Mouse (Mus musculus) CH12.LX (cell line): Measurements from ENCODE around the gene Pimreg. TPM values are rescaled to one million over a fixed set of nuclear protein-coding genes. Genes with fewer than 3 reads are reported as not detected.

Experiments
- DNase-seq: peaks from one replicate; pipeline ENCODE4 v3.0.0-alpha.2; 2013; ENCODE audit errors: extremely low read depth
- H3K27ac ChIP-seq: 2 replicates; pipeline ENCODE4 v1.5.1; 2012; ENCODE audit warnings: low read depth, mild to moderate bottlenecking, control low read depth, moderate library complexity; ENCODE audit not compliant: insufficient read depth
- H3K27me3 ChIP-seq: replicated peaks from 2 replicates; pipeline ENCODE3; 2012; ENCODE audit warnings: inconsistent platforms
- H3K36me3 ChIP-seq, 2 experiments: replicated peaks in 1 of 2; 2 replicates each; pipeline versions ENCODE3 to v1.6.1; 2012; ENCODE audit warnings: inconsistent platforms in 1 of 2, low read length in 1 of 2, mild to moderate bottlenecking in 1 of 2, mixed read lengths in 1 of 2, moderate library complexity in 1 of 2; ENCODE audit not compliant: control insufficient read depth in 1 of 2, insufficient read depth in 1 of 2
- H3K4me1 ChIP-seq, 2 experiments: 2 replicates each; pipeline ENCODE4 v1.6.1; 2012; ENCODE audit warnings: inconsistent platforms in 1 of 2, moderate library complexity in 1 of 2; ENCODE audit not compliant: insufficient read depth in 2 of 2, control insufficient read depth in 1 of 2
- H3K4me2 ChIP-seq: 2 replicates; pipeline ENCODE4 v1.6.1; 2012; ENCODE audit warnings: low read depth, mild to moderate bottlenecking, control low read depth; ENCODE audit not compliant: poor library complexity, insufficient read depth, severe bottlenecking
- H3K4me3 ChIP-seq, 3 experiments: fragments of 150-350 bp in 1 of 3; sonication (generic) in 1 of 3; replicated peaks in 1 of 3; 2 replicates each; pipeline versions ENCODE3 to v1.5.1; 2011 to 2012; ENCODE audit warnings: low read depth in 2 of 3, low read length in 2 of 3, mild to moderate bottlenecking in 2 of 3, moderate library complexity in 2 of 3, control low read depth in 1 of 3, improper control_type of control experiment in 1 of 3, inconsistent platforms in 1 of 3, mixed read lengths in 1 of 3; ENCODE audit not compliant: poor library complexity in 1 of 3
- H3K79me2 ChIP-seq: replicated peaks from 2 replicates; pipeline ENCODE4 v1.6.1; 2012; ENCODE audit warnings: mild to moderate bottlenecking, moderate library complexity; ENCODE audit not compliant: control insufficient read depth, poor library complexity, insufficient read depth, severe bottlenecking; ENCODE audit errors: extremely low read depth
- H3K9ac ChIP-seq: 2 replicates; pipeline ENCODE4 v1.6.1; 2012; ENCODE audit warnings: low read depth, mild to moderate bottlenecking, control low read depth, moderate library complexity; ENCODE audit not compliant: insufficient read depth
- H3K9me3 ChIP-seq: replicated peaks from 2 replicates; pipeline ENCODE3; 2012; ENCODE audit warnings: low read length, inconsistent platforms, mixed read lengths
- BHLHE40 ChIP-seq: IDR thresholded peaks from 2 replicates; pipeline ENCODE4 v1.6.1; 2011; ENCODE audit warnings: mild to moderate bottlenecking, low read depth, low read length, improper control_type of control experiment
- CHD2 ChIP-seq: IDR thresholded peaks from 2 replicates; pipeline ENCODE4 v1.6.1; 2011; ENCODE audit warnings: low read length, improper control_type of control experiment
- ELF1 ChIP-seq: IDR thresholded peaks from 2 replicates; pipeline ENCODE4 v1.6.1; 2014; ENCODE audit warnings: low read depth, mild to moderate bottlenecking, inconsistent platforms, low read length, improper control_type of control experiment
- ETS1 ChIP-seq: conservative IDR thresholded peaks from 2 replicates; pipeline ENCODE4 v1.6.1; 2012; ENCODE audit warnings: low read depth, mild to moderate bottlenecking, inconsistent platforms, low read length, improper control_type of control experiment, moderate library complexity
- GABPA ChIP-seq: IDR thresholded peaks from 2 replicates; pipeline ENCODE4 v1.6.1; 2012; ENCODE audit warnings: low read depth, low read length, improper control_type of control experiment, inconsistent platforms; ENCODE audit not compliant: insufficient replicate concordance
- HCFC1 ChIP-seq: IDR thresholded peaks from 2 replicates; pipeline ENCODE4 v1.6.1; 2012; ENCODE audit warnings: low read depth, mild to moderate bottlenecking, inconsistent platforms, low read length, improper control_type of control experiment
- JUN ChIP-seq: IDR thresholded peaks from 2 replicates; pipeline ENCODE4 v1.6.1; 2011; ENCODE audit warnings: low read depth, mild to moderate bottlenecking, low read length, improper control_type of control experiment, moderate library complexity; ENCODE audit not compliant: insufficient read depth
- KAT2A ChIP-seq: IDR thresholded peaks from 2 replicates; pipeline ENCODE4 v1.6.1; 2012; ENCODE audit warnings: low read length, improper control_type of control experiment, inconsistent platforms; ENCODE audit not compliant: insufficient replicate concordance
- MAZ ChIP-seq: IDR thresholded peaks from 2 replicates; pipeline ENCODE4 v1.6.1; 2012; ENCODE audit warnings: low read depth, mild to moderate bottlenecking, inconsistent platforms, low read length, improper control_type of control experiment, moderate library complexity
- MYC ChIP-seq: IDR thresholded peaks from 2 replicates; pipeline ENCODE4 v1.6.1; 2011; ENCODE audit warnings: low read depth, mild to moderate bottlenecking, improper control_type of control experiment, low read length
- NELFE ChIP-seq: IDR thresholded peaks from 2 replicates; pipeline ENCODE4 v1.6.1; 2011; ENCODE audit warnings: low read depth, low read length, improper control_type of control experiment
- NRF1 ChIP-seq: IDR thresholded peaks from 2 replicates; pipeline ENCODE4 v1.6.1; 2014; ENCODE audit warnings: low read depth, mild to moderate bottlenecking, inconsistent platforms, low read length, improper control_type of control experiment, moderate library complexity
- POLR2A ChIP-seq: IDR thresholded peaks from 2 replicates; pipeline ENCODE4 v1.6.1; 2011; ENCODE audit warnings: low read depth, mild to moderate bottlenecking, improper control_type of control experiment, low read length
- POLR2AphosphoS2 ChIP-seq: IDR thresholded peaks from 2 replicates; pipeline ENCODE4 v1.6.1; 2011; ENCODE audit warnings: low read depth, low read length, improper control_type of control experiment
- RAD21 ChIP-seq: IDR thresholded peaks from 2 replicates; pipeline ENCODE4 v1.6.1; 2011; ENCODE audit warnings: low read depth, mild to moderate bottlenecking, low read length, improper control_type of control experiment, moderate library complexity
- RCOR1 ChIP-seq: conservative IDR thresholded peaks from 2 replicates; pipeline ENCODE4 v1.6.1; 2012; ENCODE audit warnings: low read depth, mild to moderate bottlenecking, inconsistent platforms, low read length, improper control_type of control experiment
- SIN3A ChIP-seq: IDR thresholded peaks from 2 replicates; pipeline ENCODE4 v1.6.1; 2012; ENCODE audit warnings: low read length, improper control_type of control experiment, inconsistent platforms
- TBP ChIP-seq: conservative IDR thresholded peaks from 2 replicates; pipeline ENCODE4 v1.6.1; 2011; ENCODE audit warnings: low read depth, low read length, improper control_type of control experiment
- USF1 ChIP-seq: IDR thresholded peaks from 2 replicates; pipeline ENCODE4 v1.6.1; 2014; ENCODE audit warnings: low read depth, mild to moderate bottlenecking, inconsistent platforms, low read length, improper control_type of control experiment
- USF2 ChIP-seq: conservative IDR thresholded peaks from 2 replicates; pipeline ENCODE4 v1.6.1; 2011; ENCODE audit warnings: low read depth, low read length, improper control_type of control experiment
- ZMIZ1 ChIP-seq: IDR thresholded peaks from 2 replicates; pipeline ENCODE4 v1.6.1; 2012; ENCODE audit warnings: low read depth, mild to moderate bottlenecking, inconsistent platforms, low read length, improper control_type of control experiment
- dilution Hi-C: fragments of 300-500 bp; cut with MboI; formaldehyde crosslinking; loops from 2 replicates; pipeline ENCODE4 v1.14.3; 2020; ENCODE audit warnings: low sequenced_read_pairs; ENCODE audit not compliant: extremely low pct_unique_long_range_greater_than_20kb, extremely low pct_ligation_motif_present
- in situ Hi-C: fragments of 300-500 bp; cut with MboI; formaldehyde crosslinking; loops from 3 replicates; pipeline ENCODE4 v1.14.3; 2019; ENCODE audit warnings: low sequenced_read_pairs, low pct_ligation_motif_present, low pct_unique_long_range_greater_than_20kb, mixed read lengths
- polyA plus RNA-seq: library from polyadenylated mRNA; unstranded; fragments of >175 nt; gene quantifications from 2 replicates; pipeline ENCODE4 v1.2.1, GENCODE M21; 2012; ENCODE audit warnings: low read depth; ENCODE audit not compliant: insufficient read length
- total RNA-seq, 2 experiments: library from RNA; depleted of rRNA; stranded (reverse); fragments of 300-350 nt in 1 of 2; fragments of >200 nt in 1 of 2; gene quantifications; 2 replicates each; pipeline ENCODE4 v1.2.3; 2012 to 2014

The Pimreg gene
- total and polyA plus RNA-seq, 3 experiments = 26.4 to 52.7 (median 27.9) TPM

- Histone ChIP-seq H3K9ac (no peak overlapping the region), H3K4me3 (no peak overlapping the region), H3K9me3 (no peaks in the 10 kb centered on the region), H3K4me2 (no peak overlapping the region), H3K27ac (no peak overlapping the region), H3K4me1 (peaks cover 8 to 23% of the 10 kb centered on the region in 2 experiments), H3K79me2 (no peaks in the 10 kb centered on the region), H3K27me3 (peaks cover 9% of the 10 kb centered on the region), H3K36me3 (no peaks in the 10 kb centered on the region)
- no peak for DNase-seq
- dilution Hi-C loops = no loop called here
- in situ Hi-C loops = loop anchor here (10.0 to 25.0 kb wide), 2 partner anchors 354 to 467 kb away; no protein-coding TSS in a partner anchor
- TF ChIP-seq NELFE (no peak), ELF1 (no peak), MYC (no peak), HCFC1 (no peak), SIN3A (no peak), POLR2A (no peak), TBP (no peak), USF2 (no peak), ZMIZ1 (no peak), USF1 (no peak), MAZ (no peak), ETS1 (no peak), NRF1 (no peak), CHD2 (no peak), GABPA (no peak), RCOR1 (no peak), JUN (no peak), RAD21 (no peak), KAT2A (no peak), POLR2AphosphoS2 (no peak)
Observed at GRCm38 (mm10) chr11:72029143-72029542, 12.7 kb upstream of the Pimreg start.

GRCm38 (mm10) chr11:72031353-72031752 is 10.5 kb upstream of the Pimreg start:
- H3K36me3 ChIP-seq = no peaks in the 10 kb centered on the region
- TF ChIP-seq KAT2A = no peak
- peak; percentile 50; the same call in 1 of the 2 replicates for TF ChIP-seq BHLHE40
- in situ Hi-C loops = loop anchor here (25.0 kb wide), 1 partner anchor 469 kb away; no protein-coding TSS in a partner anchor
- H3K9ac ChIP-seq = no peak overlapping the region
- peaks cover 10 to 19% of the 10 kb centered on the region in 2 experiments for H3K4me1 ChIP-seq
- H3K9me3 ChIP-seq = no peaks in the 10 kb centered on the region
- no peak overlapping the region for H3K27ac ChIP-seq
- no peak overlapping the region for H3K4me3 ChIP-seq
- no peaks in the 10 kb centered on the region for H3K79me2 ChIP-seq
- no peak for DNase-seq
- H3K27me3 ChIP-seq = peaks cover 5% of the 10 kb centered on the region
- dilution Hi-C loops = no loop called here
- no peak overlapping the region for H3K4me2 ChIP-seq
